Mouse (Mus musculus) gastrocnemius, postnatal 25 days (tissue): ENCODE results near the gene Hsd17b14. TPM values are rescaled to one million over a fixed set of nuclear protein-coding genes. Genes with fewer than 3 reads are reported as not detected.

ENCODE experiments used
- DNase-seq: peaks from one replicate; pipeline ENCODE4 v3.0.0; 2022
- total RNA-seq, 2 experiments: library from RNA; stranded (reverse); gene quantifications; 1 replicate in 1 of 2; 2 replicates in 1 of 2; pipeline ENCODE4 v1.2.3; 2021

Hsd17b14 gene
- total RNA-seq, 2 experiments from 2014 or later, result 0.99 to 1.2 TPM

GRCm38 (mm10) chr7:45529461-45529860 lies 25.2 kb upstream of the Hsd17b14 start:
- DNase-seq, result peak; percentile 42

GRCm38 (mm10) chr7:45530643-45531042 lies 24.1 kb upstream of the Hsd17b14 start:
- no peak for DNase-seq

GRCm38 (mm10) chr7:45535676-45536075 lies 19.0 kb upstream of the Hsd17b14 start:
- no peak for DNase-seq

GRCm38 (mm10) chr7:45537602-45538001 lies 17.1 kb upstream of the Hsd17b14 start:
- DNase-seq, result no peak

GRCm38 (mm10) chr7:45538163-45539041 lies 16.3 kb upstream of the Hsd17b14 start:
- no peak for DNase-seq

GRCm38 (mm10) chr7:45539095-45539494 lies 15.6 kb upstream of the Hsd17b14 start:
- DNase-seq, result no peak

- DNase-seq, result no peak
These were observed 14.5 kb upstream of the Hsd17b14 start for GRCm38 (mm10) chr7:45540213-45540612.

- DNase-seq, result no peak
These were observed 10.2 kb upstream of the Hsd17b14 start for GRCm38 (mm10) chr7:45544525-45544924.

- no peak for DNase-seq
These were observed 4.9 kb upstream of the Hsd17b14 start for GRCm38 (mm10) chr7:45549641-45550436.

- no peak for DNase-seq
These were observed 3.7 kb upstream of the Hsd17b14 start for GRCm38 (mm10) chr7:45550821-45551511.

GRCm38 (mm10) chr7:45551512-45551883 lies 3.2 kb upstream of the Hsd17b14 start:
- DNase-seq, result no peak

- DNase-seq, result no peak
These were observed 1.2 kb upstream of the Hsd17b14 start for GRCm38 (mm10) chr7:45553519-45553918.

GRCm38 (mm10) chr7:45553990-45554389 lies 703 bp upstream of the Hsd17b14 start:
- no peak for DNase-seq

GRCm38 (mm10) chr7:45555787-45556186 lies 1.1 kb downstream of the Hsd17b14 start:
- DNase-seq, result peak; percentile 74

GRCm38 (mm10) chr7:45558907-45559306 lies 4.2 kb downstream of the Hsd17b14 start:
- no peak for DNase-seq

GRCm38 (mm10) chr7:45560241-45560640 lies 5.5 kb downstream of the Hsd17b14 start:
- no peak for DNase-seq

- DNase-seq, result peak; percentile 55
These were observed 6.3 kb downstream of the Hsd17b14 start for GRCm38 (mm10) chr7:45560843-45561623.

GRCm38 (mm10) chr7:45561624-45562520 lies 7.2 kb downstream of the Hsd17b14 start:
- peak; percentile 57 for DNase-seq

GRCm38 (mm10) chr7:45564811-45565210 lies 10.1 kb downstream of the Hsd17b14 start:
- DNase-seq, result no peak

- DNase-seq, result no peak
These were observed 10.8 kb downstream of the Hsd17b14 start for GRCm38 (mm10) chr7:45565446-45565845.
